Mouse (Mus musculus) cortical plate, adult 2 months (tissue): ENCODE results near the gene Ftl1.

Source experiments
- CTCF ChIP-seq: fragments of 200-500 bp; IDR thresholded peaks from 2 replicates; pipeline ENCODE4 v1.5.1; 2011; ENCODE audit warnings: mild to moderate bottlenecking, control low read depth, low read length; ENCODE audit not compliant: insufficient read depth; ENCODE audit errors: extremely low read depth
- POLR2A ChIP-seq: fragments of 200-500 bp; IDR thresholded peaks from 2 replicates; pipeline ENCODE4 v1.6.1; 2011; ENCODE audit warnings: mild to moderate bottlenecking, low read length, control low read depth; ENCODE audit not compliant: insufficient read depth; ENCODE audit errors: extremely low read depth

- no peak for TF ChIP-seq CTCF
- TF ChIP-seq POLR2A: no peak
Observed at GRCm38 (mm10) chr7:45494548-45494947, 34.9 kb upstream of the Ftl1 start.
